Mouse (Mus musculus): ENCODE results near the gene Golga4. TPM values are rescaled to one million over a fixed set of nuclear protein-coding genes. Genes with fewer than 3 reads are reported as not detected.

The Golga4 gene
- total RNA-seq, 2 experiments from 2014 or later, result 69.2 to 98.9 TPM

- no peak for DNase-seq (ENCODE audit: extremely low spot score in 1 of 2, low spot score in 1 of 2)
These were observed 14.8 kb downstream of the Golga4 start for GRCm38 (mm10) chr9:118520858-118521257.

GRCm38 (mm10) chr9:118521659-118522058, 15.6 kb downstream of the Golga4 start:
- DNase-seq (ENCODE audit: extremely low spot score in 1 of 2, low spot score in 1 of 2), result no peak

GRCm38 (mm10) chr9:118523738-118524137, 17.7 kb downstream of the Golga4 start:
- no peak for DNase-seq (ENCODE audit: extremely low spot score in 1 of 2, low spot score in 1 of 2)

- DNase-seq (ENCODE audit: extremely low spot score in 1 of 2, low spot score in 1 of 2), result no peak
These were observed 21.0 kb downstream of the Golga4 start for GRCm38 (mm10) chr9:118527056-118527455.

GRCm38 (mm10) chr9:118529783-118530182, 23.7 kb downstream of the Golga4 start:
- no peak for DNase-seq (ENCODE audit: extremely low spot score in 1 of 2, low spot score in 1 of 2)

- DNase-seq (ENCODE audit: extremely low spot score in 1 of 2, low spot score in 1 of 2), result no peak
These were observed 24.6 kb downstream of the Golga4 start for GRCm38 (mm10) chr9:118530679-118531078.

GRCm38 (mm10) chr9:118532516-118533205, 26.6 kb downstream of the Golga4 start:
- no peak for DNase-seq (ENCODE audit: extremely low spot score in 1 of 2, low spot score in 1 of 2)

GRCm38 (mm10) chr9:118536946-118537345, 30.9 kb downstream of the Golga4 start:
- DNase-seq (ENCODE audit: extremely low spot score in 1 of 2, low spot score in 1 of 2), result no peak

GRCm38 (mm10) chr9:118537463-118538339, 31.6 kb downstream of the Golga4 start:
- DNase-seq (ENCODE audit: extremely low spot score in 1 of 2, low spot score in 1 of 2), result no peak

- no peak for DNase-seq (ENCODE audit: extremely low spot score in 1 of 2, low spot score in 1 of 2)
These were observed 35.8 kb downstream of the Golga4 start for GRCm38 (mm10) chr9:118541851-118542250.

GRCm38 (mm10) chr9:118545146-118545545, 39.1 kb downstream of the Golga4 start:
- DNase-seq (ENCODE audit: extremely low spot score in 1 of 2, low spot score in 1 of 2), result no peak

GRCm38 (mm10) chr9:118548651-118549050, 42.6 kb downstream of the Golga4 start:
- no peak for DNase-seq (ENCODE audit: extremely low spot score in 1 of 2, low spot score in 1 of 2)

GRCm38 (mm10) chr9:118556951-118557780, 51.1 kb downstream of the Golga4 start:
- peak; percentile 24 for DNase-seq (ENCODE audit: extremely low spot score in 1 of 2, low spot score in 1 of 2)

GRCm38 (mm10) chr9:118563356-118563755, 57.3 kb downstream of the Golga4 start:
- no peak for DNase-seq (ENCODE audit: extremely low spot score in 1 of 2, low spot score in 1 of 2)

- no peak for DNase-seq (ENCODE audit: extremely low spot score in 1 of 2, low spot score in 1 of 2)
These were observed 57.8 kb downstream of the Golga4 start for GRCm38 (mm10) chr9:118563866-118564265.

GRCm38 (mm10) chr9:118564696-118565095, 58.6 kb downstream of the Golga4 start:
- no peak for DNase-seq (ENCODE audit: extremely low spot score in 1 of 2, low spot score in 1 of 2)

- no peak for DNase-seq (ENCODE audit: extremely low spot score in 1 of 2, low spot score in 1 of 2)
These were observed 63.3 kb downstream of the Golga4 start for GRCm38 (mm10) chr9:118569328-118569727.

- peak in 1 of 2 experiments; percentile 26 for DNase-seq (ENCODE audit: extremely low spot score in 1 of 2, low spot score in 1 of 2)
These were observed 64.8 kb downstream of the Golga4 start for GRCm38 (mm10) chr9:118570865-118571264.

GRCm38 (mm10) chr9:118571701-118572100, 65.6 kb downstream of the Golga4 start:
- no peak for DNase-seq (ENCODE audit: extremely low spot score in 1 of 2, low spot score in 1 of 2)

- no peak for DNase-seq (ENCODE audit: extremely low spot score in 1 of 2, low spot score in 1 of 2)
These were observed 68.8 kb downstream of the Golga4 start for GRCm38 (mm10) chr9:118574911-118575310.

- DNase-seq (ENCODE audit: extremely low spot score in 1 of 2, low spot score in 1 of 2), result no peak
These were observed 74.3 kb downstream of the Golga4 start for GRCm38 (mm10) chr9:118580371-118580770.

Data from layer of hippocampus, postnatal 25 days (tissue).